Mouse (Mus musculus) cerebellum, postnatal 14 days (tissue): ENCODE results near the gene 4930447F04Rik.

Experiments used
- DNase-seq, 2 experiments: peaks; one replicate each; pipeline ENCODE4 v3.0.0; 2021; ENCODE audit warnings: mixed read lengths in 2 of 2

Gene 4930447F04Rik

GRCm38 (mm10) chrX:66304124-66304523 lies at the start of gene 4930447F04Rik:
Gene 4930447F04Rik (minus strand): TSS chrX:66304224.
- no peak for DNase-seq
